Mouse (Mus musculus): ENCODE measurements at regions not wholly inside any gene's neighbourhood (a gene's known extent, or its start where the extent isn't known, plus 50 kb on each side); places are given as distances from the start of the nearest gene placed in this dataset.

DNA sequence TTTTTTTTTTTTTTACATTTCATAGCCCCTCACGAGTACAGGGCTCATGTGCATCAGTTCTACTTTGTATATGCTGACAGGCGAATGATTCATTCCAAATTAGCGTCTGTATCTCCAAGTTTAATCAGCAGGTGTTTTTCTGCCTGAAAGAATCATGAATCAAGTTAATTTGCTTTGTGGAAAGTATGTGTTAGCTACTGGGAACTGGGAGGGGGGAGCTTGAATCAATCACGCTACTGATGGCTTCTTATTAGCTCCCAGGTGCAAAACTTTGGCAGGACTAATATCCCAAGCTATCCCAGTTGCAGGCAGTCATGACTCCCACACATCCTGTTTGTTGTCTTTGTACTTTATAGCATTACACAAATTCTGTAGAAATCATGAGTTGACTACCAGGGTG is 165.7 kb downstream of the Postn start:
- no peaks in the 10 kb centered on the region for H3K36me3 ChIP-seq (ENCODE audit: control insufficient read depth, insufficient read depth, low read length)
- 54% methylated on average over 4 of the region's 4 CpGs for WGBS
- TF ChIP-seq CTCF (IDR thresholded peaks at IDR 0.05; ENCODE audit: low read depth) (no peak), EP300 (optimal IDR thresholded peaks at IDR 0.05) (no peak)
- H3K27ac ChIP-seq (replicated peaks) = no peak overlapping the region
- 0 out of 2 replicates have a peak, but pooled peaks cover 6% of the 10 kb centered on the region for H3K9me3 ChIP-seq (ENCODE audit: control insufficient read depth, low read length)
- DNase-seq (ENCODE audit: low spot score) (no peak), ATAC-seq (ENCODE audit: low FRiP score, low TSS enrichment) (no peak)
- no peak overlapping the region for H3K4me3 ChIP-seq (ENCODE audit: low read depth, low read length)
- H3K4me2 ChIP-seq (replicated peaks; ENCODE audit: low read depth) = no peak overlapping the region
- H3K27me3 ChIP-seq (ENCODE audit: control insufficient read depth, insufficient read depth, low read length) = no peaks in the 10 kb centered on the region
- no peak overlapping the region for H3K9ac ChIP-seq (ENCODE audit: low read length)
- H3K4me1 ChIP-seq (replicated peaks; ENCODE audit: control insufficient read depth, insufficient read depth) = no peaks in the 10 kb centered on the region

DNA sequence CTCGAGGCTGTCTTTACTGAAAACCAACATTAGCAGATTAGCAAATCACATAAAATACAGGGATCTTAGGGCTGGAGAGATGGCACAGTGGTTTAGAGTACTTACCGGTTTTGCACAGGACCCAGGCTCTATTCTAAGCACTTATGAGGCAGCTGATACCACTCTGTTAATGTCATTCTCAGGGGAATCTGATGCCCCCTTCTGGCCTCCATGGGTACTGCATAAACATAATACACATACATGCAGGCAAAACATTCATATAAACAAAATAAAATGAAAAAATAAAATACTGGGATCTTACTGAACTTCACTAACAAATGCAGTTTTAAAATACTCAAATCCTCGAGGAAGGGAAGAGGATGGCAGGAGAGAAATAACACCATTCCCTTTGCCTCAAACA is 164.3 kb upstream of the Supt20 start:
- ATAC-seq (ENCODE audit: low FRiP score, low TSS enrichment) (no peak), DNase-seq (ENCODE audit: low spot score) (no peak)

DNA sequence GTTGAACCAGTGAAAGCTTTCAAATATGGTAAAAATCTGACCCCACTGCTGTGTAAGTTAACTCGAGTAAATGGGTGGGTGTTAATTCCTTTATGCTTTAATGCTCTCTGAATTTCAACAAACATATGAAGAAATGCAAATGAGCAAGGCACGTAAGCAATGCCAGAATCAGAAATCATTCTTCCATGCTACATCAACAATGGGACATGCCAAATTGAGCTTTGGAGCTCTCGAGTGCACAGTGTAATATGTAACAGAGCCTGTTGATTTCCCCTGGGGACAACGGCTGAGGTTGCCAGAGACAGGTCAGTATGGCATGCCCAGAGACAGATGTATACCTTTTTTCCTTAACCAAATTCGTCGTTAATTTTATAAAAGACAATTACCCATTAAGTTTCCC is 162.4 kb upstream of the Supt20 start:
- Histone ChIP-seq H3K4me1 (replicated peaks; ENCODE audit: control insufficient read depth, insufficient read depth) (no peaks in the 10 kb centered on the region), H3K9me3 (ENCODE audit: control insufficient read depth, low read length) (0 out of 2 replicates have a peak, but pooled peaks cover 6% of the 10 kb centered on the region), H3K9ac (ENCODE audit: low read length) (no peak overlapping the region), H3K27me3 (ENCODE audit: control insufficient read depth, insufficient read depth, low read length) (no peaks in the 10 kb centered on the region), H3K4me2 (replicated peaks; ENCODE audit: low read depth) (no peak overlapping the region), H3K36me3 (ENCODE audit: control insufficient read depth, insufficient read depth, low read length) (no peaks in the 10 kb centered on the region), H3K4me3 (ENCODE audit: low read depth, low read length) (no peak overlapping the region), H3K27ac (replicated peaks) (no peak overlapping the region)
- TF ChIP-seq CTCF (IDR thresholded peaks at IDR 0.05; ENCODE audit: low read depth) (no peak), EP300 (optimal IDR thresholded peaks at IDR 0.05) (no peak)
- 63% methylated on average over 6 of the region's 6 CpGs for WGBS
- no peak for DNase-seq (ENCODE audit: low spot score)
- no peak for ATAC-seq (ENCODE audit: low FRiP score, low TSS enrichment)

More for the DNA sequence above, 164.3 kb upstream of the Supt20 start:
- Histone ChIP-seq H3K27me3 (ENCODE audit: control insufficient read depth, insufficient read depth, low read length) (no peaks in the 10 kb centered on the region), H3K4me3 (ENCODE audit: low read depth, low read length) (no peak overlapping the region), H3K36me3 (ENCODE audit: control insufficient read depth, insufficient read depth, low read length) (no peaks in the 10 kb centered on the region), H3K9me3 (ENCODE audit: control insufficient read depth, low read length) (0 out of 2 replicates have a peak, but pooled peaks cover 6% of the 10 kb centered on the region), H3K9ac (ENCODE audit: low read length) (no peak overlapping the region), H3K4me1 (replicated peaks; ENCODE audit: control insufficient read depth, insufficient read depth) (no peaks in the 10 kb centered on the region), H3K27ac (replicated peaks) (no peak overlapping the region), H3K4me2 (replicated peaks; ENCODE audit: low read depth) (no peak overlapping the region)
- TF ChIP-seq CTCF (IDR thresholded peaks at IDR 0.05; ENCODE audit: low read depth) (peak; percentile 34), EP300 (optimal IDR thresholded peaks at IDR 0.05) (no peak)
- WGBS = 64% methylated on average over 3 of the region's 3 CpGs

DNA sequence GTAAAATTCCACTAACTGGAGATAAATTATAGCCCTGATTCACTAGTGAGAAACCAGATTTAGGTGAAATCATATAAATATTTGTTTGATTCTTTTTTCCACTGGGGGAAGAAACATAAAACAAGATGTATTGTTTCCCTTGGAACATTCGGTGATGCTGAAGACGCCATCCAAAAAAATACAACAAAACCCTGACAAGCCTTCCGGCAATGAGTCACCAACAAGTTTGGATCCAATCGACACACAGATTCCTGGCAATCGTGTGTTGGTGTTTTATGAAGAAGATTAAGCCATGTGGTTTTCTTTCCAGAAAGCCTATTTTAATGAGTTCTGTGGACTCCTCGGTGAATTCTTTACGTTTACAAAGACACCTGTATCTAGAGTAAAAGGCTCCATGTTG is 157.2 kb upstream of the Supt20 start:
- Histone ChIP-seq H3K4me1 (replicated peaks; ENCODE audit: control insufficient read depth, insufficient read depth) (no peaks in the 10 kb centered on the region), H3K4me3 (ENCODE audit: low read depth, low read length) (no peak overlapping the region), H3K27me3 (ENCODE audit: control insufficient read depth, insufficient read depth, low read length) (no peaks in the 10 kb centered on the region), H3K36me3 (ENCODE audit: control insufficient read depth, insufficient read depth, low read length) (no peaks in the 10 kb centered on the region), H3K27ac (replicated peaks) (no peak overlapping the region), H3K9me3 (ENCODE audit: control insufficient read depth, low read length) (no peaks in the 10 kb centered on the region), H3K4me2 (replicated peaks; ENCODE audit: low read depth) (no peak overlapping the region), H3K9ac (ENCODE audit: low read length) (no peak overlapping the region)
- TF ChIP-seq EP300 (optimal IDR thresholded peaks at IDR 0.05) (no peak), CTCF (IDR thresholded peaks at IDR 0.05; ENCODE audit: low read depth) (no peak)
- DNase-seq (ENCODE audit: low spot score) = no peak
- no peak for ATAC-seq (ENCODE audit: low FRiP score, low TSS enrichment)
- 60% methylated on average over 7 of the region's 7 CpGs for WGBS

DNA sequence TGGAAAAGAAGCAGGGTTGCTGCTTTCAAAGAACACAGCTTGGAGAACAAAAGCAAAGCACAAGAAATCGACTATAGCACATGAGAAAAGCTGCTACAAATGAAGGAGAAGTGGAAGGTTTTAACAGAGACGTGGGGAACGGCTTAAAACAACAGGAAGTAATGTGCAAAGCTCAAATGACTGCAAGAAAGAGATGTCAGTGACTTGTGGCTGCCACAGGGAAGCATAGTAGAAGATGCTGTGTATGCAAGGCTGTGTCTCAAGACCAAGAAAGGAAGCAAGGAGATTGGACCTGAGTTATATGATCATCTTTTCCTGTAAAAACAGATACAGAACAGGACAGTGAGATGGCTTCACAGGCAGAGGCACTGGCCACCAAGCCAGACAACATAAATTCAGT is 154.6 kb upstream of the Supt20 start:
- 39% methylated on average over 3 of the region's 3 CpGs for WGBS
- TF ChIP-seq CTCF (IDR thresholded peaks at IDR 0.05; ENCODE audit: low read depth) (no peak), EP300 (optimal IDR thresholded peaks at IDR 0.05) (no peak)

DNA sequence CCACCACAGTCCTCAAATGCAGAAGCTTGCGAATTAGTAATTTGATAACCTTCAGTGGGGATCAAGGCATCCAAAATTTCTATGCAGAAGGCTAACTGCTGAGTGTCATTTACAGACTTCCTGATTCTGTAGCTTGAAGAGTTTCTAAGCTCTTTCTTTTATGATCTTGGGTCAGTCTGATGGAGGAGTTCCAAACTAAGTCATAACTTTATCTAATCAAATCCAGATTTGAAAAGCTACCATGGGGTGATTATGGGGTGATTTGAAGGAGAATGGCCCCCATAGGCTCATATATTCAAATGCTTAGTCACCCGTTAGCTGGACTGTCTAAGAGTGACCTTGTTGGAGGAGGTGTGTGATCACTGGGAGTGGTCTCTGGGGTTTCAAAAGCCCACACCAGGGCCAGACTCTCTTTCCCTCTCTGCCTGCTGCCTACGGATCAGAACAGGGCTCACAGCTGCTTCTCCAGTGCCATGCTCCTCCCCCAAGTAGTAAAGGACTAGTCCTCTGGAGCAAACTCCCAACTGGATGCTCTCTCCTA is 152.0 kb upstream of the Supt20 start:
- no peaks in the 10 kb centered on the region for H3K36me3 ChIP-seq (ENCODE audit: control insufficient read depth, insufficient read depth, low read length)
- TF ChIP-seq CTCF (IDR thresholded peaks at IDR 0.05; ENCODE audit: low read depth) = no peak
- no peak for TF ChIP-seq EP300 (optimal IDR thresholded peaks at IDR 0.05)
- H3K4me2 ChIP-seq (replicated peaks; ENCODE audit: low read depth) = no peak overlapping the region
- 67% methylated on average over 3 of the region's 3 CpGs for WGBS
- no peaks in the 10 kb centered on the region for H3K27me3 ChIP-seq (ENCODE audit: control insufficient read depth, insufficient read depth, low read length)
- 0 out of 2 replicates have a peak, but pooled peaks cover 4% of the 10 kb centered on the region for H3K9me3 ChIP-seq (ENCODE audit: control insufficient read depth, low read length)
- DNase-seq (ENCODE audit: low spot score) = no peak
- ATAC-seq (ENCODE audit: low FRiP score, low TSS enrichment) = no peak
- H3K4me1 ChIP-seq (replicated peaks; ENCODE audit: control insufficient read depth, insufficient read depth) = no peaks in the 10 kb centered on the region
- no peak overlapping the region for H3K9ac ChIP-seq (ENCODE audit: low read length)
- H3K4me3 ChIP-seq (ENCODE audit: low read depth, low read length) = no peak overlapping the region
- H3K27ac ChIP-seq (replicated peaks) = no peak overlapping the region

More for the DNA sequence above, 154.6 kb upstream of the Supt20 start:
- Histone ChIP-seq H3K9ac (ENCODE audit: low read length) (no peak overlapping the region), H3K27ac (replicated peaks) (no peak overlapping the region), H3K4me1 (replicated peaks; ENCODE audit: control insufficient read depth, insufficient read depth) (no peaks in the 10 kb centered on the region), H3K36me3 (ENCODE audit: control insufficient read depth, insufficient read depth, low read length) (no peaks in the 10 kb centered on the region), H3K9me3 (ENCODE audit: control insufficient read depth, low read length) (0 out of 2 replicates have a peak, but pooled peaks cover 2% of the 10 kb centered on the region), H3K27me3 (ENCODE audit: control insufficient read depth, insufficient read depth, low read length) (no peaks in the 10 kb centered on the region), H3K4me2 (replicated peaks; ENCODE audit: low read depth) (no peak overlapping the region), H3K4me3 (ENCODE audit: low read depth, low read length) (no peak overlapping the region)
- DNase-seq (ENCODE audit: low spot score) (no peak), ATAC-seq (ENCODE audit: low FRiP score, low TSS enrichment) (no peak)
